Mouse (Mus musculus) MEL (cell line): ENCODE measurements at regions not wholly inside any gene's neighbourhood (a gene's known extent, or its start where the extent isn't known, plus 50 kb on each side); places are given as distances from the start of the nearest gene placed in this dataset.

ENCODE experiments used
- DNase-seq: peaks from one replicate; pipeline ENCODE4 v3.0.0; 2011; ENCODE audit warnings: low read depth, low spot score
- H3K27ac ChIP-seq: 2 replicates; pipeline ENCODE4 v1.5.1; 2012; ENCODE audit warnings: low read depth, mild to moderate bottlenecking, control low read depth, low read length, moderate library complexity; ENCODE audit not compliant: control insufficient read depth
- H3K27me3 ChIP-seq, 2 experiments: fragments of 150-350 bp in 1 of 2; sonication (generic) in 1 of 2; 2 replicates each; pipeline ENCODE4 v1.6.1; 2012; ENCODE audit warnings: low read length in 2 of 2, mild to moderate bottlenecking in 2 of 2, improper control_type of control experiment in 1 of 2, moderate library complexity in 1 of 2; ENCODE audit not compliant: insufficient read depth in 2 of 2, control insufficient read depth in 1 of 2
- H3K36me3 ChIP-seq, 2 experiments: 2 replicates each; pipeline ENCODE4 v1.6.1; 2012 to 2014; ENCODE audit warnings: low read length in 2 of 2, improper control_type of control experiment in 1 of 2, inconsistent platforms in 1 of 2, mild to moderate bottlenecking in 1 of 2; ENCODE audit not compliant: insufficient read depth in 2 of 2, control insufficient read depth in 1 of 2
- H3K4me1 ChIP-seq, 2 experiments: fragments of 150-350 bp in 1 of 2; sonication (generic) in 1 of 2; 2 replicates each; pipeline ENCODE4 v1.6.1; 2012; ENCODE audit warnings: low read length in 2 of 2, improper control_type of control experiment in 1 of 2, mild to moderate bottlenecking in 1 of 2; ENCODE audit not compliant: insufficient read depth in 2 of 2, control insufficient read depth in 1 of 2
- H3K4me3 ChIP-seq, 2 experiments: fragments of 150-350 bp in 1 of 2; sonication (generic) in 1 of 2; 2 replicates each; pipeline ENCODE4 v1.5.1; 2012; ENCODE audit warnings: low read depth in 2 of 2, low read length in 2 of 2, mild to moderate bottlenecking in 2 of 2, moderate library complexity in 2 of 2, control low read depth in 1 of 2, improper control_type of control experiment in 1 of 2; ENCODE audit not compliant: control insufficient read depth in 1 of 2, insufficient read depth in 1 of 2
- H3K79me2 ChIP-seq: 2 replicates; pipeline ENCODE4 v1.6.1; 2012; ENCODE audit warnings: mild to moderate bottlenecking, low read length, moderate library complexity; ENCODE audit not compliant: control insufficient read depth, poor library complexity, insufficient read depth
- H3K9ac ChIP-seq: 2 replicates; pipeline ENCODE4 v1.6.1; 2012; ENCODE audit warnings: low read depth, mild to moderate bottlenecking, control low read depth, low read length, moderate library complexity; ENCODE audit not compliant: control insufficient read depth, poor library complexity, severe bottlenecking
- H3K9me3 ChIP-seq: fragments of 150-350 bp; sonication (generic); replicated peaks from 2 replicates; pipeline ENCODE4 v1.6.1; 2012; ENCODE audit warnings: mild to moderate bottlenecking, low read length, improper control_type of control experiment, moderate library complexity; ENCODE audit not compliant: insufficient read depth
- CHD2 ChIP-seq: IDR thresholded peaks from 2 replicates; pipeline ENCODE4 v1.6.1; 2011; ENCODE audit warnings: low read length, improper control_type of control experiment
- CTCF ChIP-seq, 3 experiments: IDR thresholded peaks in 2 of 3; conservative IDR thresholded peaks in 1 of 3; 2 replicates each; pipeline ENCODE4 v1.5.1; 2011 to 2012; ENCODE audit warnings: low read length in 3 of 3, low read depth in 2 of 3, mild to moderate bottlenecking in 2 of 3, improper control_type of control experiment in 1 of 3, inconsistent platforms in 1 of 3, mixed read lengths in 1 of 3, moderate library complexity in 1 of 3; ENCODE audit not compliant: control insufficient read depth in 1 of 3, insufficient read depth in 1 of 3, poor library complexity in 1 of 3, severe bottlenecking in 1 of 3
- ELF1 ChIP-seq: IDR thresholded peaks from 2 replicates; pipeline ENCODE4 v1.6.1; 2014; ENCODE audit warnings: low read depth, mild to moderate bottlenecking, inconsistent platforms, low read length, improper control_type of control experiment, moderate library complexity
- GABPA ChIP-seq: IDR thresholded peaks from 2 replicates; pipeline ENCODE4 v1.6.1; 2012; ENCODE audit warnings: low read depth, mild to moderate bottlenecking, inconsistent platforms, low read length, improper control_type of control experiment, moderate library complexity
- GATA1 ChIP-seq: IDR thresholded peaks from 2 replicates; pipeline ENCODE4 v1.6.1; 2011; ENCODE audit warnings: low read depth, low read length, improper control_type of control experiment
- MAX ChIP-seq: IDR thresholded peaks from 2 replicates; pipeline ENCODE4 v1.6.1; 2011; ENCODE audit warnings: low read length, improper control_type of control experiment
- MEF2A ChIP-seq: IDR thresholded peaks from 2 replicates; pipeline ENCODE4 v1.6.1; 2014; ENCODE audit warnings: low read depth, mild to moderate bottlenecking, inconsistent platforms, low read length, improper control_type of control experiment; ENCODE audit not compliant: poor library complexity, insufficient replicate concordance, severe bottlenecking; ENCODE audit errors: extremely low read depth
- MXI1 ChIP-seq: IDR thresholded peaks from 2 replicates; pipeline ENCODE4 v1.6.1; 2011; ENCODE audit warnings: mild to moderate bottlenecking, low read depth, low read length, improper control_type of control experiment
- MYB ChIP-seq: IDR thresholded peaks from 2 replicates; pipeline ENCODE4 v1.6.1; 2011; ENCODE audit warnings: mild to moderate bottlenecking, low read depth, low read length, improper control_type of control experiment
- NELFE ChIP-seq: IDR thresholded peaks from 2 replicates; pipeline ENCODE4 v1.6.1; 2011; ENCODE audit warnings: low read depth, low read length, improper control_type of control experiment
- NRF1 ChIP-seq: IDR thresholded peaks from 2 replicates; pipeline ENCODE4 v1.6.1; 2014; ENCODE audit warnings: low read depth, mild to moderate bottlenecking, inconsistent platforms, low read length, improper control_type of control experiment, moderate library complexity; ENCODE audit not compliant: poor library complexity, insufficient read depth, severe bottlenecking
- SMC3 ChIP-seq: IDR thresholded peaks from 2 replicates; pipeline ENCODE4 v1.6.1; 2011; ENCODE audit warnings: low read depth, low read length, improper control_type of control experiment
- TBP ChIP-seq: IDR thresholded peaks from 2 replicates; pipeline ENCODE4 v1.8.0; 2011; ENCODE audit warnings: low read depth, low read length, improper control_type of control experiment
- TCF12 ChIP-seq: IDR thresholded peaks from 2 replicates; pipeline ENCODE4 v1.6.1; 2014; ENCODE audit warnings: low read depth, mild to moderate bottlenecking, inconsistent platforms, low read length, improper control_type of control experiment, moderate library complexity
- UBTF ChIP-seq: IDR thresholded peaks from 2 replicates; pipeline ENCODE4 v1.6.1; 2012; ENCODE audit warnings: low read depth, mild to moderate bottlenecking, inconsistent platforms, low read length, improper control_type of control experiment, moderate library complexity, borderline replicate concordance; ENCODE audit not compliant: insufficient read depth
- ZC3H11A ChIP-seq: IDR thresholded peaks from 2 replicates; pipeline ENCODE4 v1.6.1; 2012; ENCODE audit warnings: low read depth, mild to moderate bottlenecking, inconsistent platforms, low read length, improper control_type of control experiment
- ZKSCAN1 ChIP-seq: IDR thresholded peaks from 2 replicates; pipeline ENCODE4 v1.6.1; 2012; ENCODE audit warnings: low read depth, mild to moderate bottlenecking, inconsistent platforms, low read length, improper control_type of control experiment, moderate library complexity

- Histone ChIP-seq H3K9ac (no peak overlapping the region), H3K27ac (no peak overlapping the region), H3K27me3 (no peaks in the 10 kb centered on the region; a peak in 1 of 4 replicates), H3K36me3 (peaks cover 0 to 3% of the 10 kb centered on the region in 2 experiments; a peak in 2 of 4 replicates), H3K79me2 (no peaks in the 10 kb centered on the region), H3K4me3 (no peak overlapping the region), H3K4me1 (no peaks in the 10 kb centered on the region), H3K9me3 (no peaks in the 10 kb centered on the region)
- no peak for TF ChIP-seq CHD2
- DNase-seq, result no peak
These were observed 1587.4 kb downstream of the 4930444P10Rik start for GRCm38 (mm10) chr1:14505741-14506140.

DNA sequence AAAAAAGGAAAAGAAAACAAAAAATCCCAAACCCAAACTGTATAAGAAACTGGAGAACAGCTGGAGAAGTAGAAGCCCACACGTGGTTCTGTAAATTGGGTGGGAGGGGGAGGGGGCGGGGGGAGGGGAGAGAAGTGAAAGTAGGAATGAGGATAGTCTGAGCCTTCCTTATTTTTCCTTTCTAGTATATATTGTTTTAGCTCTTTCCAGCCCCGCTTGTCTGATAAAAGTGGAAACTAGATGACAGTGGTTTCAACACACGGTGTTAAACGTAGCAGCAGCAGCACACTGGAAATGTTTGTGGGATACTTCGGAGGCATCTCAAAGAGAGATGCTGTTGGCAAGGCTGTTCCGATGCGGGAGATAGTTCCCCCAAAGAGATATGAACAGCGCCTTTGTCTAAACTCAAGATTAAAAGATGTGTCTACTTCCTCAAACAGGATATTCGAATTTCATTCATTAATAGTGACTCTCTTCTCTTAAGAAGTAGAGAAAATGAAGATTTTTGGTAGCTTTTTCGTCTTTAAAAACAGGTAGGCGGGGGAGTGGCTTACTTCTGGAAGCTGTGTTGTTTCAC, 1588.3 kb downstream of the 4930444P10Rik start:
- peaks cover 0 to 3% of the 10 kb centered on the region in 2 experiments; a peak in 2 of 4 replicates for H3K36me3 ChIP-seq
- TF ChIP-seq GATA1 (peak; percentile 66), MEF2A (no peak)
- no peaks in the 10 kb centered on the region for H3K9me3 ChIP-seq
- no peak overlapping the region for H3K9ac ChIP-seq
- H3K79me2 ChIP-seq, result no peaks in the 10 kb centered on the region
- H3K27ac ChIP-seq, result no peak overlapping the region
- DNase-seq, result peak; percentile 44
- no peaks in the 10 kb centered on the region; a peak in 1 of 4 replicates for H3K27me3 ChIP-seq
- H3K4me1 ChIP-seq, result no peaks in the 10 kb centered on the region
- peak overlapping the region; percentile 33 to 39; a peak in 3 of 4 replicates for H3K4me3 ChIP-seq

GRCm38 (mm10) chr1:14503881-14504742, 1589.0 kb downstream of the 4930444P10Rik start:
- H3K27me3 ChIP-seq, result no peaks in the 10 kb centered on the region; a peak in 1 of 4 replicates
- TF ChIP-seq UBTF, result no peak
- TF ChIP-seq NELFE, result no peak
- no peak for TF ChIP-seq GATA1
- no peak for TF ChIP-seq MAX
- TF ChIP-seq NRF1, result no peak
- TF ChIP-seq ELF1, result no peak
- no peak for TF ChIP-seq MXI1
- TF ChIP-seq ZC3H11A, result no peak
- no peak for TF ChIP-seq SMC3
- TF ChIP-seq TCF12, result no peak
- no peak for TF ChIP-seq ZKSCAN1
- no peak for TF ChIP-seq GABPA
- no peak for TF ChIP-seq CTCF (IDR thresholded peaks at IDR 0.05 in 2 of 3, conservative IDR thresholded peaks at IDR 0.05 in 1 of 3; ENCODE audit: control insufficient read depth in 1 of 3, insufficient read depth in 1 of 3, low read depth in 2 of 3, low read length in 3 of 3, poor library complexity in 1 of 3, severe bottlenecking in 1 of 3)
- no peak for TF ChIP-seq MYB
- TF ChIP-seq TBP, result no peak
- TF ChIP-seq, all 39 proteins: peak for 0
- Histone ChIP-seq H3K9ac (no peak overlapping the region), H3K36me3 (peaks cover 0 to 3% of the 10 kb centered on the region in 2 experiments; a peak in 2 of 4 replicates), H3K9me3 (no peaks in the 10 kb centered on the region), H3K4me1 (no peaks in the 10 kb centered on the region), H3K79me2 (no peaks in the 10 kb centered on the region), H3K4me3 (no peak overlapping the region), H3K27ac (no peak overlapping the region)
- DNase-seq, result no peak
